Mouse (Mus musculus) liver, adult 2 months (tissue): Measurements from ENCODE around the gene Tnfrsf25.

Experiments used
- CTCF ChIP-seq: fragments of 200-500 bp; IDR thresholded peaks from 2 replicates; pipeline ENCODE4 v1.5.1; 2011; ENCODE audit warnings: low read depth, low read length, control low read depth
- POLR2A ChIP-seq: fragments of 200-500 bp; IDR thresholded peaks from 2 replicates; pipeline ENCODE4 v1.6.1; 2011; ENCODE audit warnings: low read length, control low read depth; ENCODE audit not compliant: insufficient read depth; ENCODE audit errors: extremely low read depth

DNA sequence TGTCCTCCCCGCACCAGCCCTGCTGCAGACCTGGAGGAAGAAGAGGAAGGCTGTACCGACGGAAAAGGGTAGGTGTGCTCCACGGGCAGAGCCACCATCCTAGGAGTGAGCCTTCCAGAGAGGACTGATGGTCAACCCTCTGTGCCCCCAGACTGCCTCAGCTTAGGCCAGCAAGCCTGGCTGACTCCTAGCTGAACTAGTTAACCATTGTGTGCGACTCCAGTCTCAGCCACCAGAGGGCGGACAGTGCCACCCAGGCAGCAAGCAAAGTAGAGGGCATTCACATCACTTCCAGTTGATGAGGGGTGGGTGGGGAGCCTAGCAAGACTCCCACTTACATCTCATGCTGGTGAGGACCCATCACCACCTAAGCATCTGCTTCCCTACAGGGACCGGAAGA lies 12.7 kb upstream of the Tnfrsf25 start:
- TF ChIP-seq CTCF (peak; percentile 94), POLR2A (no peak)
